Comparison of ENCODE assay signal across 20 mouse cellular contexts in the genomic region with DNA sequence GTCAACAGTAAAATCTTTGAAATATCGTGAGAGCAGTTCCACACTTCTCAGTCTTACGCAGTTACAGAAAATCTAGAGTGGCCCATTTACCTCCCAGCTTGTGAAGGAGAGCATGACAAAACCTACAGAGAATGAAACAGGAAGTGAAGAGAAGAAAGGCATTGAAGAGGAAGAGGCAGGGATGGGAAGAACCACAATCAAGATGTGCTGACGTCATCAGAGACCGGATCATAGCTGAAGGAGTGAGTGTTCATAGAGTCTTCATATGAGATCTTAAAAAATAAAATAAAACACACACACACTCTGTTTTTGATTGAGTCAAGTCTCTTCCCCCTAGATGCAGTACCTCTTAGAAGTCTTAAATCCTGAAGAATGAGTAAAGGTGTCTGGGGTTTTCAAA.
A peak's percentile ranks its signal among the peaks of the same experiment; 100 is the strongest.
DNase-seq lines count a peak whose midpoint lies in the region; ATAC-seq and TF ChIP-seq lines count a peak whose summit lies in the region.
"Had no signal": no experiment of that assay in that cellular context is flagged by ENCODE, and none has a peak within 500 bp of the region (broad histone marks: within the 10 kb centered on the region; RNA-seq: fewer than 3 reads in every experiment).

No protein-coding gene starts in this region.

- no peaks in the 10 kb centered on the region for H3K27me3 ChIP-seq in splenic B cell, adult 2 months (ENCODE audit: control insufficient read depth, insufficient read depth, low read length, poor library complexity, severe bottlenecking)
- no peaks in the 10 kb centered on the region for H3K27me3 ChIP-seq in kidney, adult 2 months (replicated peaks; ENCODE audit: control insufficient read depth, insufficient read depth, low read length)
- H3K27me3 ChIP-seq: hindbrain, embryonic 13.5 days; intestine, embryonic 15.5 days; kidney, embryonic 15.5 days; liver, embryonic 15.5 days; midbrain, embryonic 12.5 days had no signal

- H3K36me3 ChIP-seq in splenic B cell, adult 2 months (ENCODE audit: control insufficient read depth, insufficient read depth, low read length, poor library complexity, severe bottlenecking), result no peaks in the 10 kb centered on the region
- no peaks in the 10 kb centered on the region for H3K36me3 ChIP-seq in kidney, adult 2 months (ENCODE audit: control insufficient read depth, insufficient read depth, low read length)
- H3K36me3 ChIP-seq: hindbrain, embryonic 13.5 days; intestine, embryonic 15.5 days; kidney, embryonic 15.5 days; liver, embryonic 15.5 days; midbrain, embryonic 12.5 days had no signal

- WGBS in kidney, adult 2 months, result 87% methylated on average over 4 of the region's 4 CpGs

- no peak overlapping the region for H3K27ac ChIP-seq in kidney, adult 2 months (ENCODE audit: insufficient read depth, low read depth, low read length)
- H3K27ac ChIP-seq: hindbrain, embryonic 13.5 days; intestine, embryonic 15.5 days; kidney, embryonic 15.5 days; liver, embryonic 15.5 days; macrophage; midbrain, embryonic 12.5 days had no signal

- intact Hi-C loops in heart, postnatal 25 days (cut with DNase I), result no loop called here

- H3K4me1 ChIP-seq in kidney, adult 2 months (ENCODE audit: control insufficient read depth, insufficient read depth, low read length), result peaks cover 17% of the 10 kb centered on the region
- H3K4me1 ChIP-seq: hindbrain, embryonic 13.5 days; intestine, embryonic 15.5 days; kidney, embryonic 15.5 days; liver, embryonic 15.5 days; midbrain, embryonic 12.5 days had no signal

- peak; percentile 32 to 60 for DNase-seq in CD8-positive naive resting alpha-beta T cell, adult 2 months (ENCODE audit: low read depth in 2 of 2, low spot score in 2 of 2)
- DNase-seq in splenic B cell, adult 2 months (ENCODE audit: low read depth, low spot score), result peak; percentile 43
- DNase-seq in heart, postnatal 25 days (ENCODE audit: low spot score), result no peak
- no peak for DNase-seq in cerebellum, postnatal 36 days
- no peak for DNase-seq in layer of hippocampus, postnatal 14 days (ENCODE audit: low spot score in 2 of 2)
- DNase-seq in kidney, adult 2 months, result no peak
- DNase-seq: adrenal gland, postnatal 10 days; cerebellum, adult 11-12 months; cerebellum, postnatal 14 days; heart, postnatal 10 days; kidney, postnatal 4 days; layer of hippocampus, adult 9-11 months; right cerebral cortex, postnatal 25 days had no signal

- ATAC-seq in granulocyte monocyte progenitor cell, adult 5-6 weeks (replicated peaks; ENCODE audit: poor library complexity, severe bottlenecking), result peak; percentile 79
- ATAC-seq: intestine, embryonic 15.5 days had no signal

- H3K4me3 ChIP-seq in kidney, adult 2 months (ENCODE audit: insufficient read depth, low read depth, low read length), result no peak overlapping the region
- H3K4me3 ChIP-seq: hindbrain, embryonic 13.5 days; intestine, embryonic 15.5 days; kidney, embryonic 15.5 days; liver, embryonic 15.5 days; midbrain, embryonic 12.5 days had no signal

- no peak for TF ChIP-seq CTCF in kidney, adult 2 months (conservative IDR thresholded peaks at IDR 0.05; ENCODE audit: insufficient read depth, insufficient read length, low read depth, low read length)

- TF ChIP-seq POLR2A in kidney, adult 2 months (IDR thresholded peaks at IDR 0.05; ENCODE audit: low read depth, low read length), result no peak

Comparison
In these comparisons a context has a peak if more than half of its experiments do, and no peak if none do; other contexts are left out.
1. DNase-seq: peak in CD8-positive naive resting alpha-beta T cell, adult 2 months (2 of 2) and splenic B cell, adult 2 months (single experiment); none in heart, postnatal 25 days (single experiment), cerebellum, postnatal 36 days (0 of 2), layer of hippocampus, postnatal 14 days (0 of 2) and kidney, adult 2 months (single experiment).